ENCODE assay signal across 13 mouse cellular contexts in genomic region chr12:91736221-91736980, GRCm38 (mm10). TPM values are rescaled to one million over a fixed set of nuclear protein-coding genes. Genes with fewer than 3 reads are reported as not detected.
DNase-seq lines count a peak whose midpoint lies in the region; ATAC-seq and TF ChIP-seq lines count a peak whose summit lies in the region.
"Had no signal": no experiment of that assay in that cellular context is flagged by ENCODE, and none has a peak within 500 bp of the region (broad histone marks: within the 10 kb centered on the region; RNA-seq: fewer than 3 reads in every experiment).

No protein-coding gene starts in this region.

- H3K4me2 ChIP-seq in liver, embryonic 12.5 days, result no peak overlapping the region
- H3K4me2 ChIP-seq in forebrain, embryonic 14.5 days (ENCODE audit: low read length), result no peak overlapping the region
- H3K4me2 ChIP-seq: limb, embryonic 15.5 days had no signal

- H3K9me3 ChIP-seq in G1E (replicated peaks), result no peaks in the 10 kb centered on the region
- no peaks in the 10 kb centered on the region for H3K9me3 ChIP-seq in liver, embryonic 12.5 days (replicated peaks)
- H3K9me3 ChIP-seq in forebrain, embryonic 14.5 days (replicated peaks; ENCODE audit: control insufficient read depth, low read length), result no peaks in the 10 kb centered on the region; the same call in 1 of the 2 replicates
- H3K9me3 ChIP-seq: limb, embryonic 15.5 days; midbrain, embryonic 10.5 days had no signal

- no peak for TF ChIP-seq POLR2A in thymus, adult 2 months (IDR thresholded peaks at IDR 0.05; ENCODE audit: control insufficient read depth, extremely low read depth, insufficient read depth, low read length, poor library complexity)

- peak; percentile 35; the same call in 1 of the 2 replicates for ATAC-seq in G1E (ENCODE audit: extremely low read depth, insufficient number of reproducible peaks, low FRiP score, poor library complexity, severe bottlenecking)
- ATAC-seq in liver, embryonic 12.5 days, result peak; percentile 80
- ATAC-seq in forebrain, embryonic 14.5 days, result no peak

- WGBS in liver, embryonic 12.5 days (ENCODE audit: insufficient replicate concordance), result 44% methylated on average over 15 of the region's 15 CpGs
- WGBS in thymus, adult 2 months, result 57% methylated on average over 15 of the region's 15 CpGs
- WGBS in forebrain, embryonic 14.5 days, result 96% methylated on average over 15 of the region's 15 CpGs

- peaks cover 46% of the 10 kb centered on the region for H3K4me1 ChIP-seq in G1E (ENCODE audit: insufficient read depth, low read depth, low read length)
- peaks cover 54% of the 10 kb centered on the region for H3K4me1 ChIP-seq in liver, embryonic 12.5 days
- peaks cover 18% of the 10 kb centered on the region for H3K4me1 ChIP-seq in thymus, adult 2 months (replicated peaks; ENCODE audit: control insufficient read depth, insufficient read depth, low read length)
- no peaks in the 10 kb centered on the region for H3K4me1 ChIP-seq in forebrain, embryonic 14.5 days (ENCODE audit: control insufficient read depth, insufficient read depth, low read length)
- H3K4me1 ChIP-seq: midbrain, embryonic 10.5 days had no signal

- peak; percentile 22 for DNase-seq in CD4-positive, CD25-positive, alpha-beta regulatory T cell, adult 2 months (ENCODE audit: low read depth, low spot score)
- DNase-seq in G1E (ENCODE audit: low spot score), result no peak
- DNase-seq in naive thymus-derived CD4-positive, alpha-beta T cell, adult 2 months (ENCODE audit: low read depth), result peak; percentile 27
- no peak for DNase-seq in adrenal gland, postnatal 10 days
- no peak for DNase-seq in thymus, adult 2 months
- no peak for DNase-seq in forebrain, embryonic 14.5 days (ENCODE audit: low spot score)
- DNase-seq: cerebellum, adult 8-10 months; embryo, embryonic 11 days; heart, postnatal 36 days had no signal

- no peak overlapping the region for H3K4me3 ChIP-seq in G1E (ENCODE audit: low read depth, low read length)
- H3K4me3 ChIP-seq in liver, embryonic 12.5 days, result no peak overlapping the region
- H3K4me3 ChIP-seq in thymus, adult 2 months (ENCODE audit: control insufficient read depth, insufficient read depth, low read length), result no peak overlapping the region
- no peak overlapping the region for H3K4me3 ChIP-seq in forebrain, embryonic 14.5 days (ENCODE audit: low read depth, low read length)
- H3K4me3 ChIP-seq: erythroblast, embryonic 14.5 days; limb, embryonic 15.5 days; midbrain, embryonic 10.5 days had no signal

- H3K27me3 ChIP-seq in G1E (ENCODE audit: insufficient read depth, low read length), result no peaks in the 10 kb centered on the region
- H3K27me3 ChIP-seq in liver, embryonic 12.5 days (replicated peaks), result no peaks in the 10 kb centered on the region
- H3K27me3 ChIP-seq in thymus, adult 2 months (ENCODE audit: control insufficient read depth, insufficient read depth, low read length), result no peaks in the 10 kb centered on the region
- H3K27me3 ChIP-seq in forebrain, embryonic 14.5 days (replicated peaks; ENCODE audit: control insufficient read depth, insufficient read depth, low read length), result no peaks in the 10 kb centered on the region
- H3K27me3 ChIP-seq: limb, embryonic 15.5 days had no signal

- H3K9ac ChIP-seq in liver, embryonic 12.5 days, result 0 out of 2 replicates have a peak overlapping the region, but pooled peaks have one; percentile 22
- H3K9ac ChIP-seq in forebrain, embryonic 14.5 days (ENCODE audit: low read length), result no peak overlapping the region
- H3K9ac ChIP-seq: limb, embryonic 15.5 days had no signal

- H3K27ac ChIP-seq in liver, embryonic 12.5 days, result 0 out of 2 replicates have a peak overlapping the region, but pooled peaks have one; percentile 16
- no peak overlapping the region for H3K27ac ChIP-seq in thymus, adult 2 months (ENCODE audit: control insufficient read depth, insufficient read depth, low read length)
- H3K27ac ChIP-seq in forebrain, embryonic 14.5 days (ENCODE audit: low read depth, low read length), result no peak overlapping the region
- H3K27ac ChIP-seq: limb, embryonic 15.5 days; midbrain, embryonic 10.5 days had no signal

- TF ChIP-seq CTCF in G1E (IDR thresholded peaks at IDR 0.05; ENCODE audit: low read depth, low read length), result no peak
- TF ChIP-seq CTCF in thymus, adult 2 months (IDR thresholded peaks at IDR 0.05; ENCODE audit: borderline replicate concordance, control insufficient read depth, extremely low read depth, insufficient read depth, low read length, poor library complexity), result no peak

- peaks cover 90% of the 10 kb centered on the region for H3K36me3 ChIP-seq in G1E (replicated peaks)
- peaks cover 100% of the 10 kb centered on the region for H3K36me3 ChIP-seq in liver, embryonic 12.5 days
- no peaks in the 10 kb centered on the region for H3K36me3 ChIP-seq in thymus, adult 2 months (ENCODE audit: control insufficient read depth, insufficient read depth, low read length)
- peaks cover 10% of the 10 kb centered on the region; the same call in 1 of the 2 replicates for H3K36me3 ChIP-seq in forebrain, embryonic 14.5 days (ENCODE audit: control insufficient read depth, insufficient read depth, low read length)

RNA-seq across cellular contexts. Expression of gene Ston2, which starts 51.8 kb away (rescaled TPM):
- total RNA-seq in G1E (2014; fragmentation: Nextera tagmentation) (110 TPM in 2 replicates), G1E (2017) (33.4 and 34.0 TPM in 2 replicates)
- 69.8 and 74.5 TPM in 2 replicates for polyA plus RNA-seq in G1E (2012)
- polyA plus RNA-seq in liver, embryonic 12.5 days (2016; fragmentation: Nextera tagmentation; extraction: Ambion mirVana), result 35.7 and 37.9 TPM in 2 replicates
- 10 to 100 TPM; 10.0 to 12.9 TPM for total RNA-seq in adrenal gland, postnatal 10 days (2021)
- 17.5 and 20.3 TPM in 2 replicates for polyA plus RNA-seq in thymus, adult 2 months (2012; rRNA removed)
- 5.6 and 7.6 TPM in 2 replicates for polyA plus RNA-seq in forebrain, embryonic 14.5 days (2014; fragmentation: Nextera tagmentation; extraction: Ambion mirVana)

Comparison
In these comparisons a context has a peak if more than half of its experiments do, and no peak if none do; other contexts are left out.
1. DNase-seq: peak in CD4-positive, CD25-positive, alpha-beta regulatory T cell, adult 2 months (single experiment) and naive thymus-derived CD4-positive, alpha-beta T cell, adult 2 months (single experiment); none in G1E (single experiment), adrenal gland, postnatal 10 days (single experiment), thymus, adult 2 months (single experiment) and forebrain, embryonic 14.5 days (single experiment).